In genomic region chr10:40997606-40998005, GRCm38 (mm10) we compare ENCODE assay signal across 18 mouse cellular contexts.
DNase-seq lines count a peak whose midpoint lies in the region; ATAC-seq lines count a peak whose summit lies in the region.
"Had no signal": no experiment of that assay in that cellular context is flagged by ENCODE, and none has a peak within 500 bp of the region (broad histone marks: within the 10 kb centered on the region; RNA-seq: fewer than 3 reads in every experiment).

No protein-coding gene starts in this region.

- H3K36me3 ChIP-seq in hindbrain, embryonic 11.5 days (ENCODE audit: control insufficient read depth, insufficient read depth, low read length) = no peaks in the 10 kb centered on the region
- no peaks in the 10 kb centered on the region for H3K36me3 ChIP-seq in hindbrain, embryonic 16.5 days (ENCODE audit: control insufficient read depth, insufficient read depth, low read length)
- no peaks in the 10 kb centered on the region for H3K36me3 ChIP-seq in midbrain, embryonic 13.5 days
- no peaks in the 10 kb centered on the region for H3K36me3 ChIP-seq in midbrain, embryonic 11.5 days (ENCODE audit: control insufficient read depth, insufficient read depth, low read length)
- no peaks in the 10 kb centered on the region for H3K36me3 ChIP-seq in midbrain, embryonic 15.5 days (replicated peaks)
- H3K36me3 ChIP-seq: heart, embryonic 12.5 days; liver, embryonic 12.5 days had no signal

- WGBS in hindbrain, embryonic 11.5 days = 64% methylated on average over 5 of the region's 5 CpGs
- WGBS in hindbrain, embryonic 16.5 days = 46% methylated on average over 5 of the region's 5 CpGs
- 65% methylated on average over 5 of the region's 5 CpGs for WGBS in midbrain, embryonic 13.5 days
- WGBS in midbrain, embryonic 11.5 days = 70% methylated on average over 5 of the region's 5 CpGs
- 51% methylated on average over 5 of the region's 5 CpGs for WGBS in midbrain, embryonic 15.5 days

- ATAC-seq in hindbrain, embryonic 11.5 days (ENCODE audit: low FRiP score) = peak; percentile 49; the same call in 1 of the 2 replicates
- ATAC-seq in hindbrain, embryonic 16.5 days = no peak
- ATAC-seq in midbrain, embryonic 13.5 days = no peak
- ATAC-seq in midbrain, embryonic 11.5 days (ENCODE audit: low FRiP score) = no peak
- no peak for ATAC-seq in midbrain, embryonic 15.5 days (replicated peaks)
- ATAC-seq: CD4-positive, CD25-positive, alpha-beta regulatory T cell, adult 4 months; inflammation-experienced regulatory T-cells, adult 6 months; liver, embryonic 12.5 days; liver, postnatal 0 days had no signal

- no peaks in the 10 kb centered on the region for H3K4me1 ChIP-seq in hindbrain, embryonic 11.5 days (replicated peaks; ENCODE audit: control insufficient read depth, insufficient read depth, low read length)
- H3K4me1 ChIP-seq in hindbrain, embryonic 16.5 days (ENCODE audit: control insufficient read depth, insufficient read depth, low read depth, low read length) = peaks cover 5% of the 10 kb centered on the region
- H3K4me1 ChIP-seq in midbrain, embryonic 13.5 days (replicated peaks) = peaks cover 18% of the 10 kb centered on the region
- no peaks in the 10 kb centered on the region for H3K4me1 ChIP-seq in midbrain, embryonic 11.5 days (ENCODE audit: control insufficient read depth, insufficient read depth, low read length)
- H3K4me1 ChIP-seq in midbrain, embryonic 15.5 days = peaks cover 14% of the 10 kb centered on the region; the same call in 1 of the 2 replicates
- H3K4me1 ChIP-seq: heart, embryonic 12.5 days; liver, embryonic 12.5 days had no signal

- H3K4me2 ChIP-seq in hindbrain, embryonic 11.5 days (replicated peaks; ENCODE audit: low read depth, low read length) = no peak overlapping the region
- no peak overlapping the region for H3K4me2 ChIP-seq in hindbrain, embryonic 16.5 days (ENCODE audit: low read length)
- no peak overlapping the region for H3K4me2 ChIP-seq in midbrain, embryonic 13.5 days (replicated peaks)
- H3K4me2 ChIP-seq in midbrain, embryonic 11.5 days = no peak overlapping the region
- H3K4me2 ChIP-seq in midbrain, embryonic 15.5 days = no peak overlapping the region
- H3K4me2 ChIP-seq: heart, embryonic 12.5 days; liver, embryonic 12.5 days had no signal

- no peaks in the 10 kb centered on the region for H3K27me3 ChIP-seq in hindbrain, embryonic 11.5 days (ENCODE audit: control insufficient read depth, insufficient read depth, low read length)
- H3K27me3 ChIP-seq in hindbrain, embryonic 16.5 days (replicated peaks; ENCODE audit: control insufficient read depth, insufficient read depth, low read length) = no peaks in the 10 kb centered on the region
- H3K27me3 ChIP-seq in midbrain, embryonic 13.5 days = no peaks in the 10 kb centered on the region
- H3K27me3 ChIP-seq in midbrain, embryonic 11.5 days (ENCODE audit: control insufficient read depth, insufficient read depth, low read length) = no peaks in the 10 kb centered on the region
- no peaks in the 10 kb centered on the region for H3K27me3 ChIP-seq in midbrain, embryonic 15.5 days (replicated peaks)
- H3K27me3 ChIP-seq: heart, embryonic 12.5 days had no signal

- H3K4me3 ChIP-seq in hindbrain, embryonic 11.5 days (ENCODE audit: low read depth, low read length) = no peak overlapping the region
- H3K4me3 ChIP-seq in hindbrain, embryonic 16.5 days (ENCODE audit: low read length) = no peak overlapping the region
- H3K4me3 ChIP-seq in midbrain, embryonic 13.5 days (replicated peaks) = no peak overlapping the region
- H3K4me3 ChIP-seq in midbrain, embryonic 11.5 days (ENCODE audit: low read depth, low read length) = no peak overlapping the region
- H3K4me3 ChIP-seq in midbrain, embryonic 15.5 days = no peak overlapping the region
- H3K4me3 ChIP-seq: erythroblast, embryonic 14.5 days; heart, embryonic 12.5 days; liver, embryonic 12.5 days had no signal

- no peak overlapping the region for H3K9ac ChIP-seq in hindbrain, embryonic 11.5 days (ENCODE audit: low read depth, low read length)
- no peak overlapping the region for H3K9ac ChIP-seq in hindbrain, embryonic 16.5 days (ENCODE audit: low read depth, low read length)
- H3K9ac ChIP-seq in midbrain, embryonic 13.5 days (replicated peaks) = no peak overlapping the region
- H3K9ac ChIP-seq in midbrain, embryonic 11.5 days (ENCODE audit: low read length) = no peak overlapping the region
- H3K9ac ChIP-seq in midbrain, embryonic 15.5 days = no peak overlapping the region
- H3K9ac ChIP-seq: heart, embryonic 12.5 days; liver, embryonic 12.5 days; liver, postnatal 0 days had no signal

- H3K9me3 ChIP-seq in hindbrain, embryonic 11.5 days (ENCODE audit: control insufficient read depth, low read length) = no peaks in the 10 kb centered on the region
- H3K9me3 ChIP-seq in hindbrain, embryonic 16.5 days (ENCODE audit: control insufficient read depth, low read length) = no peaks in the 10 kb centered on the region
- no peaks in the 10 kb centered on the region for H3K9me3 ChIP-seq in midbrain, embryonic 13.5 days
- H3K9me3 ChIP-seq in midbrain, embryonic 11.5 days (ENCODE audit: control insufficient read depth, low read length) = no peaks in the 10 kb centered on the region
- no peaks in the 10 kb centered on the region for H3K9me3 ChIP-seq in midbrain, embryonic 15.5 days
- H3K9me3 ChIP-seq: heart, embryonic 12.5 days; liver, embryonic 12.5 days had no signal

- H3K27ac ChIP-seq in hindbrain, embryonic 11.5 days (ENCODE audit: low read depth, low read length) = no peak overlapping the region
- H3K27ac ChIP-seq in hindbrain, embryonic 16.5 days (ENCODE audit: low read depth, low read length) = no peak overlapping the region
- peak overlapping the region; percentile 78; the same call in 1 of the 2 replicates for H3K27ac ChIP-seq in midbrain, embryonic 13.5 days
- H3K27ac ChIP-seq in midbrain, embryonic 11.5 days (ENCODE audit: low read depth, low read length) = no peak overlapping the region
- peak overlapping the region; percentile 70; the same call in 1 of the 2 replicates for H3K27ac ChIP-seq in midbrain, embryonic 15.5 days
- H3K27ac ChIP-seq: liver, embryonic 12.5 days; stomach, postnatal 0 days had no signal

- no peak for DNase-seq in hindbrain, embryonic 11.5 days (ENCODE audit: low spot score)
- DNase-seq in midbrain, embryonic 11.5 days (ENCODE audit: low spot score, missing footprints) = no peak
- DNase-seq in R1 (ENCODE audit: low read depth, low spot score) = peak; percentile 38
- no peak for DNase-seq in kidney, postnatal 10 days
- DNase-seq: adrenal gland, adult 8-10 months; gastrocnemius, postnatal 10 days; kidney, adult 11 months; liver, postnatal 0 days; lung, postnatal 36 days had no signal

Comparison
In these comparisons a context has a peak if more than half of its experiments do, and no peak if none do; other contexts are left out.
1. H3K27ac ChIP-seq: peak in midbrain, embryonic 13.5 days (single experiment) and midbrain, embryonic 15.5 days (single experiment); none in hindbrain, embryonic 11.5 days (single experiment), hindbrain, embryonic 16.5 days (single experiment) and midbrain, embryonic 11.5 days (single experiment).